Mouse (Mus musculus) ES-Bruce4 (cell line): ENCODE measurements at regions not wholly inside any gene's neighbourhood (a gene's known extent, or its start where the extent isn't known, plus 50 kb on each side); places are given as distances from the start of the nearest gene placed in this dataset.

Source experiments
- H3K27ac ChIP-seq: 2 replicates; pipeline ENCODE4 v1.5.1; 2012; ENCODE audit warnings: low read length, inconsistent platforms; ENCODE audit not compliant: insufficient read depth
- H3K27me3 ChIP-seq: 2 replicates; pipeline ENCODE4 v1.6.1; 2012; ENCODE audit warnings: mild to moderate bottlenecking, low read length, inconsistent platforms; ENCODE audit not compliant: control insufficient read depth, poor library complexity, insufficient read depth, severe bottlenecking
- H3K36me3 ChIP-seq: 2 replicates; pipeline ENCODE4 v1.6.1; 2012; ENCODE audit warnings: inconsistent platforms, mild to moderate bottlenecking, low read length, moderate library complexity; ENCODE audit not compliant: control insufficient read depth, poor library complexity, insufficient read depth, severe bottlenecking
- H3K4me1 ChIP-seq: one replicate; pipeline ENCODE4 v1.8.1; 2011; ENCODE audit warnings: low read length; ENCODE audit not compliant: control insufficient read depth, insufficient read depth
- H3K4me3 ChIP-seq: 2 replicates; pipeline ENCODE4 v1.5.1; 2011; ENCODE audit warnings: low read depth, mild to moderate bottlenecking, low read length
- H3K9ac ChIP-seq: 2 replicates; pipeline ENCODE4 v1.6.1; 2012; ENCODE audit warnings: low read depth, mild to moderate bottlenecking, inconsistent platforms; ENCODE audit not compliant: poor library complexity, severe bottlenecking
- H3K9me3 ChIP-seq: replicated peaks from 2 replicates; pipeline ENCODE4 v1.6.1; 2012; ENCODE audit warnings: mild to moderate bottlenecking, low read length, inconsistent platforms; ENCODE audit not compliant: control insufficient read depth, poor library complexity, insufficient read depth, severe bottlenecking
- CTCF ChIP-seq: IDR thresholded peaks from one replicate; pipeline ENCODE4 v1.8.1; 2011; ENCODE audit warnings: low read depth, low read length
- EP300 ChIP-seq: IDR thresholded peaks from 2 replicates; pipeline ENCODE4 v1.6.1; 2011; ENCODE audit warnings: low read depth, low read length; ENCODE audit not compliant: insufficient read depth
- POLR2A ChIP-seq: IDR thresholded peaks from one replicate; pipeline ENCODE4 v1.8.1; 2011; ENCODE audit warnings: low read length; ENCODE audit not compliant: insufficient read depth

- TF ChIP-seq CTCF (no peak), POLR2A (no peak), EP300 (no peak)
- Histone ChIP-seq H3K36me3 (no peaks in the 10 kb centered on the region), H3K4me3 (no peak overlapping the region), H3K27me3 (no peaks in the 10 kb centered on the region), H3K9ac (no peak overlapping the region), H3K4me1 (no peaks in the 10 kb centered on the region), H3K27ac (no peak overlapping the region), H3K9me3 (no peaks in the 10 kb centered on the region)
Observed at GRCm38 (mm10) chr6:16487015-16487630, 411.1 kb downstream of the Tfec start.

GRCm38 (mm10) chr6:16483295-16483694 lies 414.9 kb downstream of the Tfec start:
- no peaks in the 10 kb centered on the region for H3K9me3 ChIP-seq
- no peak overlapping the region for H3K9ac ChIP-seq
- H3K4me3 ChIP-seq = no peak overlapping the region
- no peaks in the 10 kb centered on the region for H3K36me3 ChIP-seq
- TF ChIP-seq EP300 (no peak), POLR2A (no peak), CTCF (no peak)
- H3K4me1 ChIP-seq = no peaks in the 10 kb centered on the region
- no peaks in the 10 kb centered on the region for H3K27me3 ChIP-seq
- no peak overlapping the region for H3K27ac ChIP-seq

DNA sequence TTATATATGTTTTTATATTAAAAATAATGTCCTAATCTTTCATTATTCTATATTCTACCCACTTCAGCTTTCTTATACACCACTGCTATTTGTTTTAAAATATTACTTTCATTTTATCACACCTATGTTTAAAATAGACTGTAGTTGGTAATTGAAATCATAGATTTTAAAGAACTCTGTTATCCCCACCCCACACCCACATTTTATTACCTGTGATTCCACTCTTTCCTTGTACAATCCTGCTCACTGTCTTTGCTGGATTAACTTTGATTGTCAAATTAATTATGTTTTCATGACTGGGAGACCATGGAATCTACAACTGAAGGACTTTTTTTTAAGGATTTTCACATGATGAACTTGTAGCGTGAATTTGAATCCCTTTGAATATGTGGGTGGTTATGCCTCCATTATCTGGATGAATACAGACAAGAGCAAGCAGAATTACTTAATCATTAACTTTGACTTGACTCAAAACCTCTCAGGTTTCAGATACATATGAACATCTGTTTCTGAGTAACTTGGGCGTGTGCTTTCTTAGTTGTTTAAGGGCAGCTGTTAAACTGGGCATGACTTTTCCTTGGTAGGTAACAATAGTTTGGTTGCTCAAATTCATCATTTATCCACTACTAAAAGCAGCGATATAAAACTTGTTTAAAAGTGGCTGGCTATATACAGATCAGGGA lies 429.4 kb downstream of the Tfec start:
- no peaks in the 10 kb centered on the region for H3K27me3 ChIP-seq
- no peak overlapping the region for H3K27ac ChIP-seq
- no peak overlapping the region for H3K4me3 ChIP-seq
- H3K4me1 ChIP-seq = no peaks in the 10 kb centered on the region
- no peak for TF ChIP-seq CTCF
- no peak for TF ChIP-seq POLR2A
- TF ChIP-seq EP300 = no peak
- no peaks in the 10 kb centered on the region for H3K36me3 ChIP-seq
- H3K9ac ChIP-seq = no peak overlapping the region
- no peaks in the 10 kb centered on the region for H3K9me3 ChIP-seq

DNA sequence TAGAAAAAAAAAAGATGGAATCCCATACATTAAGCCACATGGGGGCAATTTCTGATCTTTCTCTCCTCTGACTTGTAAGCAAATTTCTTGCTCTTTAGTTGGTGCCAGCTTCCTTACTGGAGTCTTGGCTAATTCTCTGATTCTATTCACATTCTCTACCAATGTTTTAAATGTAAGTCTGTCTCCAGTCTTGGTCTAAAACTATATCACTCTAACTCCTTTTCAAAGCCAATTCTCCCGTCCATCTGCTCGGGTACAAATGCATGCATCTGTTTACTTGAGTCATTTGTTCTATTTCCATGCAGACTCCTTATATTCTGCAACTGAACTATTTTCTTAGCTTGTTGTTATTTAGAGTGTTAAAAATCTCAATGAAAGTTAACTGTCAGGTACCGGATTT lies 440.0 kb downstream of the Tfec start:
- no peak overlapping the region for H3K27ac ChIP-seq
- H3K9me3 ChIP-seq = no peaks in the 10 kb centered on the region
- no peak overlapping the region for H3K4me3 ChIP-seq
- no peaks in the 10 kb centered on the region for H3K36me3 ChIP-seq
- H3K27me3 ChIP-seq = no peaks in the 10 kb centered on the region
- H3K4me1 ChIP-seq = no peaks in the 10 kb centered on the region
- no peak for TF ChIP-seq POLR2A
- TF ChIP-seq EP300 = no peak
- no peak for TF ChIP-seq CTCF
- no peak overlapping the region for H3K9ac ChIP-seq
